Mouse (Mus musculus) G1E-ER4 (cell line): ENCODE data around the gene Ramp1. TPM values are rescaled to one million over a fixed set of nuclear protein-coding genes. Genes with fewer than 3 reads are reported as not detected.

ENCODE experiments used
- GATA1 ChIP-seq: IDR thresholded peaks from one replicate; pipeline ENCODE4 v1.8.0; 2012; ENCODE audit warnings: low read length, inconsistent platforms
- polyA plus RNA-seq: library from polyadenylated mRNA; stranded (reverse); fragments of >175 nt; gene quantifications from 2 replicates; pipeline ENCODE4 v1.2.3, GENCODE M21; 2012

Gene Ramp1
- polyA plus RNA-seq, 1 experiment: not detected

- TF ChIP-seq GATA1: no peak
Measured at GRCm38 (mm10) chr1:91249564-91250414, 70.2 kb downstream of the Ramp1 start, which contains the start of gene Ube2f. Gene Ube2f (plus strand): TSS chr1:91250304.

GRCm38 (mm10) chr1:91250415-91251147 is 71.0 kb downstream of the Ramp1 start:
- TF ChIP-seq GATA1: no peak

GRCm38 (mm10) chr1:91251148-91251650 is 71.6 kb downstream of the Ramp1 start:
- no peak for TF ChIP-seq GATA1

GRCm38 (mm10) chr1:91251927-91252326 is 72.3 kb downstream of the Ramp1 start:
- no peak for TF ChIP-seq GATA1

GRCm38 (mm10) chr1:91257918-91258317 is 78.3 kb downstream of the Ramp1 start:
- no peak for TF ChIP-seq GATA1

- no peak for TF ChIP-seq GATA1
Measured at GRCm38 (mm10) chr1:91259794-91260193, 80.2 kb downstream of the Ramp1 start.

- TF ChIP-seq GATA1: no peak
Measured at GRCm38 (mm10) chr1:91262508-91262907, 82.9 kb downstream of the Ramp1 start.

- no peak for TF ChIP-seq GATA1
Measured at GRCm38 (mm10) chr1:91272260-91272659, 92.6 kb downstream of the Ramp1 start.

Other genes with a start within 250 kb of the Ramp1 start
- not detected in 2 replicates for gene Prlh, start 226.7 kb upstream of the Ramp1 start, polyA plus RNA-seq
- not detected in 2 replicates for gene Rab17, start 210.2 kb upstream of the Ramp1 start, polyA plus RNA-seq
- gene Lrrfip1, start 181.1 kb upstream of the Ramp1 start, polyA plus RNA-seq: not detected in 2 replicates
- not detected in 2 replicates for gene Rbm44, start 34.7 kb upstream of the Ramp1 start, polyA plus RNA-seq
- 9.9 and 14.8 TPM in 2 replicates for gene Ube2f, start 70.5 kb downstream of the Ramp1 start, polyA plus RNA-seq
- gene Scly, start 118.5 kb downstream of the Ramp1 start, polyA plus RNA-seq: 2.6 and 3.8 TPM in 2 replicates
- gene Espnl, start 142.3 kb downstream of the Ramp1 start, polyA plus RNA-seq: 0.63 and 0.87 TPM in 2 replicates
- gene Klhl30, start 171.2 kb downstream of the Ramp1 start, polyA plus RNA-seq: not detected in 2 replicates
- gene Erfe, start 186.6 kb downstream of the Ramp1 start, polyA plus RNA-seq: 2.2 and 2.3 TPM in 2 replicates
- gene Ilkap, start 219.0 kb downstream of the Ramp1 start, polyA plus RNA-seq: 106 and 149 TPM in 2 replicates
- 52.3 and 62.8 TPM in 2 replicates for gene Hes6, start 234.2 kb downstream of the Ramp1 start, polyA plus RNA-seq